Mouse (Mus musculus) limb, embryonic 11.5 days (tissue): Measurements from ENCODE around the gene Card9. TPM values are rescaled to one million over a fixed set of nuclear protein-coding genes. Genes with fewer than 3 reads are reported as not detected.

Experiments used
- polyA plus RNA-seq: library from polyadenylated mRNA; unstranded; fragments of >200 nt; fragmentation: Nextera tagmentation; extraction: Ambion mirVana; gene quantifications from 2 replicates; pipeline ENCODE4 v1.2.1, GENCODE M21; 2014

Card9 gene
- polyA plus RNA-seq, 1 experiment from 2014 or later, result 1.0 TPM

Other genes starting within 250 kb of the Card9 start
- gene Nacc2, start 237.7 kb downstream of the Card9 start, polyA plus RNA-seq, result 2.8 and 4.0 TPM in 2 replicates
- 0.09 TPM in 1 of 2 replicates, not detected in the other for gene Lhx3, start 152.6 kb downstream of the Card9 start, polyA plus RNA-seq
- 12.0 and 13.9 TPM in 2 replicates for gene Qsox2, start 123.4 kb downstream of the Card9 start, polyA plus RNA-seq
- not detected in 2 replicates for gene Ccdc187, start 66.4 kb downstream of the Card9 start, polyA plus RNA-seq
- 37.4 and 47.1 TPM in 2 replicates for gene Gpsm1, start 45.4 kb downstream of the Card9 start, polyA plus RNA-seq
- gene Dnlz, start 8.8 kb downstream of the Card9 start, polyA plus RNA-seq, result 31.0 and 31.6 TPM in 2 replicates
- gene Snapc4, start 19.7 kb upstream of the Card9 start, polyA plus RNA-seq, result 25.3 and 31.2 TPM in 2 replicates
- 128 and 132 TPM in 2 replicates for gene Entr1, start 28.4 kb upstream of the Card9 start, polyA plus RNA-seq
- gene Pmpca, start 28.4 kb upstream of the Card9 start, polyA plus RNA-seq, result 99.8 and 111 TPM in 2 replicates
- 24.4 and 28.5 TPM in 2 replicates for gene Inpp5e, start 48.3 kb upstream of the Card9 start, polyA plus RNA-seq
- gene Sec16a, start 84.3 kb upstream of the Card9 start, polyA plus RNA-seq, result 36.3 and 40.9 TPM in 2 replicates
- gene Notch1, start 155.7 kb upstream of the Card9 start, polyA plus RNA-seq, result 14.5 and 15.0 TPM in 2 replicates
- gene Egfl7, start 219.1 kb upstream of the Card9 start, polyA plus RNA-seq, result 68.1 and 72.2 TPM in 2 replicates
- gene Gm20532, start 225.7 kb upstream of the Card9 start, polyA plus RNA-seq, result 0.27 TPM in 1 of 2 replicates, not detected in the other
- gene Agpat2, start 243.5 kb upstream of the Card9 start, polyA plus RNA-seq, result 12.2 and 12.8 TPM in 2 replicates